Mouse (Mus musculus) R1 (cell line): ENCODE data around the gene Riox2.

ENCODE experiments used
- DNase-seq: peaks from one replicate; pipeline ENCODE4 v3.0.0-alpha.2; 2018; ENCODE audit warnings: low read depth, low spot score

Riox2 gene

GRCm38 (mm10) chr16:59517447-59518219 lies 46.1 kb downstream of the Riox2 start:
- no peak for DNase-seq

GRCm38 (mm10) chr16:59521752-59522423 lies 50.3 kb downstream of the Riox2 start:
- no peak for DNase-seq

- no peak for DNase-seq
Observed at GRCm38 (mm10) chr16:59526939-59527338, 55.4 kb downstream of the Riox2 start.

- peak; percentile 31 for DNase-seq
Observed at GRCm38 (mm10) chr16:59529570-59529969, 58.0 kb downstream of the Riox2 start.

- no peak for DNase-seq
Observed at GRCm38 (mm10) chr16:59531243-59531642, 59.7 kb downstream of the Riox2 start.

- peak; percentile 70 for DNase-seq
Observed at GRCm38 (mm10) chr16:59532561-59532960, 61.0 kb downstream of the Riox2 start.

DNA sequence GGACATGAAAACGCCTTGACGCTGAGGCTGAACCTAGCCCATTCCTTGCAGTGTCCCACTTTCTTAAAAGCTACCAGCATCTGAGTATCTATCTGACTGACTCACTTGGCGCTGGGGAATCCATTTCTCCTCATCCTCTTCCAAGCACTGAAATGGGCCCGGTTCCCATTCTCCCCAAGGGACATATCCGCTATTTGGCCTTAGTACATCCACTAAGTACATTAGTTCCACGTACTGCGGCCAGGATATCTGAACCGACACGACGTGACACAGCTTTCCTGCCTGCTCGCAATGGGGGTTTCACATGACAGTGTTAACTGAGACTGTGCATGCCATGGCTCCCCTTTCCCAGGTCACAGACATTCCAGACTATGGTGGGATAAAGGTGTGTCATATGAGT lies 62.8 kb downstream of the Riox2 start:
- DNase-seq, result no peak

DNA sequence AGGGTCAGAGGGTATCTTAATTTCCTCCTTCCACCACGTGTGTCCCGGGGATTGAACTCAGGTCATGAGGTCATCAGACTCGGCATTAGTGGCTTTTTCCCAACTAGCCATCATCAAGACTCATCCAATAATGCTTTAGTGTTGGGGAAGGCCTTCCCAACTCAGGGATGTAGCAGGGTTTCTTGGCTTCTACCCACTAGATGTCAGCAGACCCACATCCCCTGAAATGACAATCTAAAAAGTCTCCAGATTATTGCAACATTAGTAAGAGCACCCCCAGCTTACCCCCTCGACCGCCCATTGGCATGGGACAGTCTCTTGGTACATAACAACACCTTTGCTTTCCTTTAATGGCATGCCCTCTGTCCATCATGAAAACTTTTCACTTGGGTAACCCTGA lies 64.1 kb downstream of the Riox2 start:
- no peak for DNase-seq

- DNase-seq, result no peak
Observed at GRCm38 (mm10) chr16:59540944-59541343, 69.4 kb downstream of the Riox2 start.

- DNase-seq, result no peak
Observed at GRCm38 (mm10) chr16:59541382-59541781, 69.8 kb downstream of the Riox2 start.
